Mouse (Mus musculus) CH12.LX (cell line): ENCODE results near the gene Ube2g1. TPM values are rescaled to one million over a fixed set of nuclear protein-coding genes. Genes with fewer than 3 reads are reported as not detected.
A peak's percentile ranks its signal among the peaks of the same experiment; 100 is the strongest.

Experiments used
- DNase-seq: peaks from one replicate; pipeline ENCODE4 v3.0.0-alpha.2; 2013; ENCODE audit errors: extremely low read depth
- H3K27ac ChIP-seq: 2 replicates; pipeline ENCODE4 v1.5.1; 2012; ENCODE audit warnings: low read depth, mild to moderate bottlenecking, control low read depth, moderate library complexity; ENCODE audit not compliant: insufficient read depth
- H3K27me3 ChIP-seq: replicated peaks from 2 replicates; pipeline ENCODE3; 2012; ENCODE audit warnings: inconsistent platforms
- H3K36me3 ChIP-seq, 2 experiments: replicated peaks in 1 of 2; 2 replicates each; pipeline versions ENCODE3 to v1.6.1; 2012; ENCODE audit warnings: inconsistent platforms in 1 of 2, low read length in 1 of 2, mild to moderate bottlenecking in 1 of 2, mixed read lengths in 1 of 2, moderate library complexity in 1 of 2; ENCODE audit not compliant: control insufficient read depth in 1 of 2, insufficient read depth in 1 of 2
- H3K4me1 ChIP-seq, 2 experiments: 2 replicates each; pipeline ENCODE4 v1.6.1; 2012; ENCODE audit warnings: inconsistent platforms in 1 of 2, moderate library complexity in 1 of 2; ENCODE audit not compliant: insufficient read depth in 2 of 2, control insufficient read depth in 1 of 2
- H3K4me2 ChIP-seq: 2 replicates; pipeline ENCODE4 v1.6.1; 2012; ENCODE audit warnings: low read depth, mild to moderate bottlenecking, control low read depth; ENCODE audit not compliant: poor library complexity, insufficient read depth, severe bottlenecking
- H3K4me3 ChIP-seq, 3 experiments: fragments of 150-350 bp in 1 of 3; sonication (generic) in 1 of 3; replicated peaks in 1 of 3; 2 replicates each; pipeline versions ENCODE3 to v1.5.1; 2011 to 2012; ENCODE audit warnings: low read depth in 2 of 3, low read length in 2 of 3, mild to moderate bottlenecking in 2 of 3, moderate library complexity in 2 of 3, control low read depth in 1 of 3, improper control_type of control experiment in 1 of 3, inconsistent platforms in 1 of 3, mixed read lengths in 1 of 3; ENCODE audit not compliant: poor library complexity in 1 of 3
- H3K79me2 ChIP-seq: replicated peaks from 2 replicates; pipeline ENCODE4 v1.6.1; 2012; ENCODE audit warnings: mild to moderate bottlenecking, moderate library complexity; ENCODE audit not compliant: control insufficient read depth, poor library complexity, insufficient read depth, severe bottlenecking; ENCODE audit errors: extremely low read depth
- H3K9ac ChIP-seq: 2 replicates; pipeline ENCODE4 v1.6.1; 2012; ENCODE audit warnings: low read depth, mild to moderate bottlenecking, control low read depth, moderate library complexity; ENCODE audit not compliant: insufficient read depth
- H3K9me3 ChIP-seq: replicated peaks from 2 replicates; pipeline ENCODE3; 2012; ENCODE audit warnings: low read length, inconsistent platforms, mixed read lengths
- BHLHE40 ChIP-seq: IDR thresholded peaks from 2 replicates; pipeline ENCODE4 v1.6.1; 2011; ENCODE audit warnings: mild to moderate bottlenecking, low read depth, low read length, improper control_type of control experiment
- CHD1 ChIP-seq: IDR thresholded peaks from 2 replicates; pipeline ENCODE4 v1.6.1; 2012; ENCODE audit warnings: low read depth, low read length, improper control_type of control experiment, inconsistent platforms
- CHD2 ChIP-seq: IDR thresholded peaks from 2 replicates; pipeline ENCODE4 v1.6.1; 2011; ENCODE audit warnings: low read length, improper control_type of control experiment
- CTCF ChIP-seq, 2 experiments: IDR thresholded peaks in 1 of 2; conservative IDR thresholded peaks in 1 of 2; 2 replicates each; pipeline ENCODE4 v1.5.1; 2011 to 2012; ENCODE audit warnings: low read depth in 2 of 2, low read length in 2 of 2, improper control_type of control experiment in 1 of 2, inconsistent platforms in 1 of 2, mild to moderate bottlenecking in 1 of 2, moderate library complexity in 1 of 2
- E2F4 ChIP-seq: IDR thresholded peaks from 2 replicates; pipeline ENCODE4 v1.6.1; 2011; ENCODE audit warnings: low read depth, low read length, improper control_type of control experiment; ENCODE audit not compliant: insufficient replicate concordance
- ELF1 ChIP-seq: IDR thresholded peaks from 2 replicates; pipeline ENCODE4 v1.6.1; 2014; ENCODE audit warnings: low read depth, mild to moderate bottlenecking, inconsistent platforms, low read length, improper control_type of control experiment
- EP300 ChIP-seq: IDR thresholded peaks from 2 replicates; pipeline ENCODE4 v1.6.1; 2011; ENCODE audit warnings: low read length, improper control_type of control experiment
- ETS1 ChIP-seq: conservative IDR thresholded peaks from 2 replicates; pipeline ENCODE4 v1.6.1; 2012; ENCODE audit warnings: low read depth, mild to moderate bottlenecking, inconsistent platforms, low read length, improper control_type of control experiment, moderate library complexity
- GABPA ChIP-seq: IDR thresholded peaks from 2 replicates; pipeline ENCODE4 v1.6.1; 2012; ENCODE audit warnings: low read depth, low read length, improper control_type of control experiment, inconsistent platforms; ENCODE audit not compliant: insufficient replicate concordance
- HCFC1 ChIP-seq: IDR thresholded peaks from 2 replicates; pipeline ENCODE4 v1.6.1; 2012; ENCODE audit warnings: low read depth, mild to moderate bottlenecking, inconsistent platforms, low read length, improper control_type of control experiment
- IRF4 ChIP-seq: IDR thresholded peaks from 2 replicates; pipeline ENCODE4 v1.6.1; 2014; ENCODE audit warnings: low read depth, mild to moderate bottlenecking, inconsistent platforms, low read length, improper control_type of control experiment
- JUN ChIP-seq: IDR thresholded peaks from 2 replicates; pipeline ENCODE4 v1.6.1; 2011; ENCODE audit warnings: low read depth, mild to moderate bottlenecking, low read length, improper control_type of control experiment, moderate library complexity; ENCODE audit not compliant: insufficient read depth
- KAT2A ChIP-seq: IDR thresholded peaks from 2 replicates; pipeline ENCODE4 v1.6.1; 2012; ENCODE audit warnings: low read length, improper control_type of control experiment, inconsistent platforms; ENCODE audit not compliant: insufficient replicate concordance
- MAFK ChIP-seq: IDR thresholded peaks from 2 replicates; pipeline ENCODE4 v1.6.1; 2011; ENCODE audit warnings: low read length, improper control_type of control experiment; ENCODE audit not compliant: insufficient replicate concordance
- MAX ChIP-seq: IDR thresholded peaks from 2 replicates; pipeline ENCODE4 v1.6.1; 2011; ENCODE audit warnings: low read length, improper control_type of control experiment
- MAZ ChIP-seq: IDR thresholded peaks from 2 replicates; pipeline ENCODE4 v1.6.1; 2012; ENCODE audit warnings: low read depth, mild to moderate bottlenecking, inconsistent platforms, low read length, improper control_type of control experiment, moderate library complexity
- MEF2A ChIP-seq: IDR thresholded peaks from 2 replicates; pipeline ENCODE4 v1.6.1; 2014; ENCODE audit warnings: low read depth, mild to moderate bottlenecking, inconsistent platforms, low read length, improper control_type of control experiment, borderline replicate concordance
- MXI1 ChIP-seq: IDR thresholded peaks from 2 replicates; pipeline ENCODE4 v1.6.1; 2011; ENCODE audit warnings: mild to moderate bottlenecking, low read depth, low read length, improper control_type of control experiment
- MYC ChIP-seq: IDR thresholded peaks from 2 replicates; pipeline ENCODE4 v1.6.1; 2011; ENCODE audit warnings: low read depth, mild to moderate bottlenecking, improper control_type of control experiment, low read length
- NELFE ChIP-seq: IDR thresholded peaks from 2 replicates; pipeline ENCODE4 v1.6.1; 2011; ENCODE audit warnings: low read depth, low read length, improper control_type of control experiment
- NRF1 ChIP-seq: IDR thresholded peaks from 2 replicates; pipeline ENCODE4 v1.6.1; 2014; ENCODE audit warnings: low read depth, mild to moderate bottlenecking, inconsistent platforms, low read length, improper control_type of control experiment, moderate library complexity
- PAX5 ChIP-seq: IDR thresholded peaks from 2 replicates; pipeline ENCODE4 v1.6.1; 2012; ENCODE audit warnings: low read length, inconsistent platforms, mixed read lengths
- POLR2A ChIP-seq: IDR thresholded peaks from 2 replicates; pipeline ENCODE4 v1.6.1; 2011; ENCODE audit warnings: low read depth, mild to moderate bottlenecking, improper control_type of control experiment, low read length
- POLR2AphosphoS2 ChIP-seq: IDR thresholded peaks from 2 replicates; pipeline ENCODE4 v1.6.1; 2011; ENCODE audit warnings: low read depth, low read length, improper control_type of control experiment
- RAD21 ChIP-seq: IDR thresholded peaks from 2 replicates; pipeline ENCODE4 v1.6.1; 2011; ENCODE audit warnings: low read depth, mild to moderate bottlenecking, low read length, improper control_type of control experiment, moderate library complexity
- RCOR1 ChIP-seq: conservative IDR thresholded peaks from 2 replicates; pipeline ENCODE4 v1.6.1; 2012; ENCODE audit warnings: low read depth, mild to moderate bottlenecking, inconsistent platforms, low read length, improper control_type of control experiment
- SMC3 ChIP-seq: IDR thresholded peaks from 2 replicates; pipeline ENCODE4 v1.6.1; 2011; ENCODE audit warnings: low read depth, low read length, improper control_type of control experiment
- TBP ChIP-seq: conservative IDR thresholded peaks from 2 replicates; pipeline ENCODE4 v1.6.1; 2011; ENCODE audit warnings: low read depth, low read length, improper control_type of control experiment
- TCF12 ChIP-seq: IDR thresholded peaks from 2 replicates; pipeline ENCODE4 v1.6.1; 2014; ENCODE audit warnings: low read depth, mild to moderate bottlenecking, inconsistent platforms, low read length, improper control_type of control experiment
- UBTF ChIP-seq: IDR thresholded peaks from 2 replicates; pipeline ENCODE4 v1.6.1; 2012; ENCODE audit warnings: low read depth, mild to moderate bottlenecking, inconsistent platforms, low read length, improper control_type of control experiment, moderate library complexity
- USF1 ChIP-seq: IDR thresholded peaks from 2 replicates; pipeline ENCODE4 v1.6.1; 2014; ENCODE audit warnings: low read depth, mild to moderate bottlenecking, inconsistent platforms, low read length, improper control_type of control experiment
- USF2 ChIP-seq: conservative IDR thresholded peaks from 2 replicates; pipeline ENCODE4 v1.6.1; 2011; ENCODE audit warnings: low read depth, low read length, improper control_type of control experiment
- ZC3H11A ChIP-seq: IDR thresholded peaks from 2 replicates; pipeline ENCODE4 v1.6.1; 2012; ENCODE audit warnings: low read depth, mild to moderate bottlenecking, inconsistent platforms, low read length, improper control_type of control experiment
- ZKSCAN1 ChIP-seq: IDR thresholded peaks from 2 replicates; pipeline ENCODE4 v1.6.1; 2012; ENCODE audit warnings: low read depth, inconsistent platforms, low read length, improper control_type of control experiment, borderline replicate concordance
- ZNF384 ChIP-seq: IDR thresholded peaks from 2 replicates; pipeline ENCODE4 v1.6.1; 2012; ENCODE audit warnings: low read depth, low read length, improper control_type of control experiment, inconsistent platforms
- dilution Hi-C: fragments of 300-500 bp; cut with MboI; formaldehyde crosslinking; loops from 2 replicates; pipeline ENCODE4 v1.14.3; 2020; ENCODE audit warnings: low sequenced_read_pairs; ENCODE audit not compliant: extremely low pct_unique_long_range_greater_than_20kb, extremely low pct_ligation_motif_present
- in situ Hi-C: fragments of 300-500 bp; cut with MboI; formaldehyde crosslinking; loops from 3 replicates; pipeline ENCODE4 v1.14.3; 2019; ENCODE audit warnings: low sequenced_read_pairs, low pct_ligation_motif_present, low pct_unique_long_range_greater_than_20kb, mixed read lengths
- polyA plus RNA-seq: library from polyadenylated mRNA; unstranded; fragments of >175 nt; gene quantifications from 2 replicates; pipeline ENCODE4 v1.2.1, GENCODE M21; 2012; ENCODE audit warnings: low read depth; ENCODE audit not compliant: insufficient read length
- total RNA-seq, 2 experiments: library from RNA; depleted of rRNA; stranded (reverse); fragments of 300-350 nt in 1 of 2; fragments of >200 nt in 1 of 2; gene quantifications; 2 replicates each; pipeline ENCODE4 v1.2.3; 2012 to 2014

The Ube2g1 gene
- total and polyA plus RNA-seq, 3 experiments = 34.5 to 74.4 (median 73.8) TPM

DNA sequence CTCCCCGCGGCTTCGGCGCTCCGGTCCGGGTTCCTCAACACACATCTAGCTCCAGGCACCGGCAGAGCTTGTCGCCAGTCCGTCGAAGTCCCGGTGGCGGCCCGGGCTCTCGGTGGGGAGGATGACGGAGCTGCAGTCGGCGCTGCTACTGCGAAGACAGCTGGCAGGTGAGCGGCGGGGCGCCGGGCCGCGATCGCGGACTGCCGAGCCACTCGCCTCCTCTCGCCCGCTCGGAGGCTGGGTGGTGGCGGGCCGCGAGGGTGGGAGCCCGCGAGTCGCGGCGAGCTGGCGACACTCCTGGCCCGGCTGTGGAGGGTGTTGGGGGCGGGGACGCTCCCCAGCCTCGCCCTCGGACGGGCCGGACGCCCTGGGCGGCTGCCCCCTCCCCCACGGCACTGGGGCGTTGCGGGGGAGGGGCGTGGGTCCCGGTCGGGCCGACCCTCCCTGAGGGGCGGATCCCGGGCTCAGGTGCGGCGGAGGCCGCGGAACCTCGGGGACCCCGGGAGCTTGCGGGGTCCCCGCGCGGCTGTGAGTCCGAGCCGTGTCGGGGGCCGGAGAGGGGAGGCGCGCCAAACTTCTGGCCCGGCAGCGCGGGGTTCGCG, 487 bp downstream of the Ube2g1 start (continued):
- TF ChIP-seq KAT2A (no peak), ZKSCAN1 (no peak), IRF4 (peak; percentile 62; the same call in 1 of the 2 replicates), MAFK (no peak), CHD2 (peak; percentile 97), NELFE (no peak), TBP (no peak), UBTF (peak; percentile 75; the same call in 1 of the 2 replicates)

- Histone ChIP-seq H3K4me2 (peak overlapping the region; percentile 70; the same call in 1 of the 2 replicates), H3K9me3 (no peaks in the 10 kb centered on the region), H3K36me3 (peaks cover 0 to 3% of the 10 kb centered on the region in 2 experiments), H3K27me3 (no peaks in the 10 kb centered on the region), H3K9ac (peak overlapping the region; percentile 93), H3K4me1 (peaks cover 10 to 29% of the 10 kb centered on the region in 2 experiments), H3K79me2 (peaks cover 44% of the 10 kb centered on the region), H3K4me3 (peak overlapping the region; percentile 73 to 88 (median 76)), H3K27ac (peak overlapping the region; percentile 81)
- DNase-seq = peak; percentile 100
- dilution Hi-C loops = no loop called here
- in situ Hi-C loops = no loop called here
- TF ChIP-seq EP300 = no peak
- TF ChIP-seq PAX5 = no peak
- peak; percentile 73 for TF ChIP-seq ELF1
- peak; percentile 79; the same call in 1 of the 2 replicates for TF ChIP-seq RCOR1
- TF ChIP-seq ETS1 = peak; percentile 82
- no peak for TF ChIP-seq E2F4
- no peak for TF ChIP-seq GABPA
- TF ChIP-seq ZNF384 = peak; percentile 21; the same call in 1 of the 2 replicates
- no peak for TF ChIP-seq ZKSCAN1
- no peak for TF ChIP-seq MAFK
- TF ChIP-seq SMC3 = no peak; the same call in 1 of the 2 replicates
- no peak; the same call in 1 of the 2 replicates for TF ChIP-seq RAD21
- TF ChIP-seq ZC3H11A = no peak
- no peak for TF ChIP-seq CHD1
- peak; percentile 87 for TF ChIP-seq USF1
- TF ChIP-seq JUN = no peak
- TF ChIP-seq TCF12 = peak; percentile 86
- TF ChIP-seq USF2 = peak; percentile 73
- peak; percentile 100 for TF ChIP-seq MAX
- TF ChIP-seq CTCF (conservative IDR thresholded peaks at IDR 0.05 in 1 of 2, IDR thresholded peaks at IDR 0.05 in 1 of 2; ENCODE audit: low read depth in 2 of 2, low read length in 2 of 2) = no peak
- TF ChIP-seq MEF2A = peak; percentile 81; the same call in 1 of the 2 replicates
- no peak; the same call in 1 of the 2 replicates for TF ChIP-seq POLR2AphosphoS2
- TF ChIP-seq POLR2A = peak; percentile 69
- TF ChIP-seq MYC = peak; percentile 99
- peak; percentile 95 for TF ChIP-seq MAZ
- peak; percentile 73 for TF ChIP-seq HCFC1
- no peak; the same call in none of the 2 replicates for TF ChIP-seq NELFE
- peak; percentile 98 for TF ChIP-seq BHLHE40
- TF ChIP-seq CHD2 = peak; percentile 93
- TF ChIP-seq TBP = peak; percentile 27; the same call in 1 of the 2 replicates
- peak; percentile 100 for TF ChIP-seq MXI1
- TF ChIP-seq NRF1 = peak; percentile 99
These were observed 1.1 kb downstream of the Ube2g1 start for GRCm38 (mm10) chr11:72608071-72608679.
